Mouse (Mus musculus) intestine, embryonic 15.5 days (tissue): ENCODE results near the gene Prim2. TPM values are rescaled to one million over a fixed set of nuclear protein-coding genes. Genes with fewer than 3 reads are reported as not detected.

Experiments
- ATAC-seq: fragments of 200-750 bp; cut with Nextera tagmentation; 2 replicates; pipeline ENCODE4 v1.8.0; 2017; ENCODE audit warnings: moderate TSS enrichment, moderate library complexity
- H3K27ac ChIP-seq: fragments of 300-500 bp; sonication (generic); 2 replicates; pipeline ENCODE4 v1.5.1; 2015; ENCODE audit warnings: mild to moderate bottlenecking, inconsistent platforms
- H3K27me3 ChIP-seq: fragments of 300-500 bp; sonication (generic); replicated peaks from 2 replicates; pipeline ENCODE4 v1.6.1; 2015; ENCODE audit warnings: inconsistent platforms
- H3K36me3 ChIP-seq: fragments of 300-500 bp; sonication (generic); 2 replicates; pipeline ENCODE4 v1.6.1; 2015; ENCODE audit warnings: inconsistent platforms
- H3K4me1 ChIP-seq: fragments of 300-500 bp; sonication (generic); replicated peaks from 2 replicates; pipeline ENCODE4 v1.6.1; 2015; ENCODE audit warnings: inconsistent platforms
- H3K4me2 ChIP-seq: fragments of 300-500 bp; sonication (generic); replicated peaks from 2 replicates; pipeline ENCODE4 v1.6.1; 2015; ENCODE audit warnings: mild to moderate bottlenecking, inconsistent platforms
- H3K4me3 ChIP-seq: fragments of 300-500 bp; sonication (generic); replicated peaks from 2 replicates; pipeline ENCODE4 v1.5.1; 2015; ENCODE audit warnings: inconsistent platforms
- H3K9ac ChIP-seq: fragments of 300-500 bp; sonication (generic); 2 replicates; pipeline ENCODE4 v1.6.1; 2015; ENCODE audit warnings: inconsistent platforms
- H3K9me3 ChIP-seq: fragments of 300-500 bp; sonication (generic); 2 replicates; pipeline ENCODE4 v1.6.1; 2016; ENCODE audit warnings: inconsistent platforms
- WGBS: fragments of 180-500 bp; shearing (Covaris S2); methylation state at CpG from one replicate; pipeline ENCODE4 v1.1.7; 2015; 5-methylcytosine and 5-hydroxymethylcytosine counted together
- polyA plus RNA-seq: library from polyadenylated mRNA; unstranded; fragments of >200 nt; fragmentation: Nextera tagmentation; extraction: Ambion mirVana; gene quantifications from 2 replicates; pipeline ENCODE4 v1.2.1, GENCODE M21; 2015

Prim2 gene
- polyA plus RNA-seq, 1 experiment from 2014 or later = 30.8 TPM

DNA sequence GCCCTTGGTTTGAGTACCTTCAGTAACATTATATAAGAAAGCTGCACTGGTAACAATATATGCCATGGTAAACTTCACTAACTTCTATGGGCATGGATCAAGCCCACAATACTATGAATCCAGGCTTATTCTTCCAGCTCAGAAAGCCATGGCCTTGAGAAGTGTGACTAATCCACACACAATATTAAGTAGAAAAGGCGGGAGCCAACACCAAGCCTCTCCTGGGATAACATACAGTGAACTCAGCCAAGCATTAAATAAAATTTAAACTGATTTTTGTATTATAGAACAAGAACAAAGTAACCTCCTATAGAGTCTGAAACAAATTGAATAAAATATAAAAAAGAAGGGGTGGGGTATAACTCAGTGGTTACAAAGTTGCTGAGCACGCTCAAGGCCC is 74.6 kb downstream of the Prim2 start:
- WGBS = 89% methylated on average over 2 of the region's 2 CpGs
- Histone ChIP-seq H3K4me1 (no peaks in the 10 kb centered on the region), H3K36me3 (no peaks in the 10 kb centered on the region), H3K4me3 (no peak overlapping the region), H3K4me2 (no peak overlapping the region), H3K9me3 (no peaks in the 10 kb centered on the region), H3K27me3 (no peaks in the 10 kb centered on the region), H3K9ac (no peak overlapping the region), H3K27ac (no peak overlapping the region)
- no peak for ATAC-seq

DNA sequence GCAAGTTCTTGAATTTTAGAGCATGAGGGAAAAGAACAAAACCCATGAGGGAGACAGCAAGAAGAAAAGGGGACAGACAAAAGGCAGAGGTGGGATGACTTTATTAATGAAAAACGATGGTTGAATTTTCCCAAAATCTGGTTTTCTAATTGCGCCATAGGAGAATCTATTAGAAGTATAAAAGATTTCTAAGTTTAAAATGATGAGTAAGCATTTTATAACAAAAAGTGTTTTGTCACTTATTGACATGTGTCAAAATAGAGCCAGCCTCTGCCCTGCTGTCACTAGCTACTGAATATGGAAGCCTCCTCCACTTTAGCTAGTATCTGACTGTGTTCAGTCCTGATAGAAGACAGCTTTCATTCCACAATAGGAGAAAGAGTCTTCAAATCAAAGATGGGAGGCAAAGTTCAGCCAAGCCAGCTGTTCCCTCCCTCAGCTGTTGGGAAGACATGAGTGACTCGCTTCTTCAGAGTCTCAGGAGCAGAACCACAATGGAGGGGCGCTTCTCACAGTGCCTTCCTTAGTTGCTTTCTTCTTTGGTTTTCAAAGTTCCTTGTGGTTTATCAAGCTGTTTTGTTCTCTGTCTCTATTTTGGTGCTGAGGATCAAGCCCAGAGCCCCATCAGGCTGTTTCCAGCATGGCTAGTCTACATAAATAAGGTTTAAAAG is 75.7 kb downstream of the Prim2 start:
- Histone ChIP-seq H3K27ac (no peak overlapping the region), H3K4me1 (no peaks in the 10 kb centered on the region), H3K36me3 (no peaks in the 10 kb centered on the region), H3K4me2 (no peak overlapping the region), H3K4me3 (no peak overlapping the region), H3K27me3 (no peaks in the 10 kb centered on the region), H3K9ac (no peak overlapping the region), H3K9me3 (no peaks in the 10 kb centered on the region)
- ATAC-seq = no peak
- WGBS = 91% methylated on average over 4 of the region's 4 CpGs

DNA sequence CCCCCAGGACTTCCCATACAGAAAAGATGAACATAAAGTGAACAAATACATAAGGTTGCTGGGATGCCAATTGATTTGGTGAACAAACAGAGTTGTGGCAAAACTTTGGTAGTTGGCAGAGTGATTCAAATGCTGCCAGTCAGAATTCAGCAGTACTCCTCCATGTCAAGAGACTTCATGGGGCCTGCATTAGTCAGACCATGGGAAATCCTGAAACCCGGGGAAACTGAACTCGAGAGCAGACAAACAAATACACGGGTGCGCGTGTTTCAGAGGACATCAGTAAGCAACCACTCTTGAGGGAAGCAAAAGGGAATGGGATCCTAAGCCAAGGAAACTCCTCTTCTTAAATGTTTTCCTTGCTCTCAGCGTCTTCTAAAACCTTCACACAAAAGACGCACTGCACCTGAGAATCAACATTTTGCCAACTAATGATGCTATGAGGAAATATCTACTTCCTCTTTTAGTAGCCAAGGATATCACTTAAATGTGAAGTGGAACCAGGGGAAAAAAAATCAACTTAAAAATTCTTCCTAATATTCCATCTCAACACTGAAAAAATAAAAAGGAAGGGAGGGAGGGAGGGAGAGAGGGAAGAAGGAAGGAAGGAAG is 77.5 kb downstream of the Prim2 start:
- WGBS = 90% methylated on average over 7 of the region's 7 CpGs
- no peaks in the 10 kb centered on the region for H3K36me3 ChIP-seq

DNA sequence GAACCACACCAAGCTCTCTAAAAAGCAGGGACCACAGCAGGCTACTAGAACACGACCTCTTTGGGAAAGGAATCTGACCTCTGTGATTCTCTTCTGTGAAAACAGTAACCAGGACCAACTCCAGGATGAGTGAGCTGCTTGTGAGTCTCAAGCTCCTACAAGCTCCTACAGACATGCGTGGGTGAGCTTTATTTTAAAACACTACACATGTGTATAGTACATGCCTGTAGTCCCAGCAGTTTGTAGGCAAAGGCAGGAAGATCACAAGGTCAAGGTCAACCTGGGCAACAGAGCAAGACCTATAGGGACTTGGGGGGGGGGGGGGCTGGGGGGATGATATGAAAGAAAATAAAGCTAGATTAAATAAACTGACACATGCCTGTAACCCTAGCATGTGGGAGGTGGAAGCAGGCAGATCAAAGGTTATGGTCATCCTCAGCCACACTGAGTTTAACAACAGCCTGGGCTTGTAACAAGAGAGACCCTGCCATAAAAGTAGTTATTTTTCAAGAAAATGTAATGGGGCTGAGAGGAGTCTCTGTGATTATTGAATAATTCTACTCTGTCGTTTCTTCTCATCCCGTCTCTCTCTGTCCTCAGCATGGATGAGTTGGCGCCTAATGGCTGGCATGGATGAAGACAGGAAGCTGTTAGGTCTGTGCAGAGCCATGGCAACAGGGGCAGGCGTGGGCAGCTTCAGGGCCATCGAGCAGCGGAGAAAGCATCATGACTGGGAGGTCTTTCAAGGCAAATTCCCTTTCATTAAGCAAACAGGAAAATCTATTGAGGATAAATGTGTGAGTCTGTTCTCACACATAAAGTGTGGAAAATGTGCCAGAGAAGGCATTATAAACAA is 78.8 kb downstream of the Prim2 start:
- H3K4me3 ChIP-seq = no peak overlapping the region
- no peaks in the 10 kb centered on the region for H3K36me3 ChIP-seq
- no peak for ATAC-seq
- H3K4me1 ChIP-seq = no peaks in the 10 kb centered on the region
- no peak overlapping the region for H3K4me2 ChIP-seq
- no peaks in the 10 kb centered on the region for H3K9me3 ChIP-seq
- no peak overlapping the region for H3K27ac ChIP-seq
- H3K27me3 ChIP-seq = no peaks in the 10 kb centered on the region
- 72% methylated on average over 8 of the region's 8 CpGs for WGBS
- no peak overlapping the region for H3K9ac ChIP-seq

More for the DNA sequence above, 77.5 kb downstream of the Prim2 start:
- H3K4me3 ChIP-seq = no peak overlapping the region
- no peak overlapping the region for H3K4me2 ChIP-seq
- no peaks in the 10 kb centered on the region for H3K27me3 ChIP-seq
- no peak for ATAC-seq
- H3K9ac ChIP-seq = no peak overlapping the region
- H3K9me3 ChIP-seq = no peaks in the 10 kb centered on the region
- H3K27ac ChIP-seq = no peak overlapping the region
- no peaks in the 10 kb centered on the region for H3K4me1 ChIP-seq

DNA sequence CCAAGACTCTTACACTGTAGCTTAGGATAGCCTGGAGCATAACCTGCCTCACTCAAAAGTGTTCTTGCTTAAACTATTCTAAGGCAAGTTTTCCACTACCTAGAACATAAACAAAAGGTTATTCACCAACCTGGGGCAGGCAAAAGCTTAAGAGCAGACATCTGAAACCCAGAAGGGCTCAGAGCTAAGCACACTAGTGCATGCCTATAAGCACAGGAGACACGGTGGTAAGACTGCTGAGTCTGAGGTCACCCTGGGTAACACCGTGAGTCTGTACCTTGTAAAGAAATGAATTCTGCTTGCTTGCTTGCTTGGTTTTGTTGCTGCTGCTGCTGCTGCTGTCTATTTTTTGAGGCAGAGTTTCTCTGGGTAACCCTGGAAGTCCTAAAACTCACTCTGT is 80.1 kb downstream of the Prim2 start:
- Histone ChIP-seq H3K4me1 (no peaks in the 10 kb centered on the region), H3K4me2 (no peak overlapping the region), H3K27me3 (no peaks in the 10 kb centered on the region), H3K9ac (no peak overlapping the region), H3K4me3 (no peak overlapping the region), H3K36me3 (no peaks in the 10 kb centered on the region), H3K27ac (no peak overlapping the region), H3K9me3 (no peaks in the 10 kb centered on the region)
- no peak for ATAC-seq
- WGBS = 52% methylated on average over 2 of the region's 2 CpGs

DNA sequence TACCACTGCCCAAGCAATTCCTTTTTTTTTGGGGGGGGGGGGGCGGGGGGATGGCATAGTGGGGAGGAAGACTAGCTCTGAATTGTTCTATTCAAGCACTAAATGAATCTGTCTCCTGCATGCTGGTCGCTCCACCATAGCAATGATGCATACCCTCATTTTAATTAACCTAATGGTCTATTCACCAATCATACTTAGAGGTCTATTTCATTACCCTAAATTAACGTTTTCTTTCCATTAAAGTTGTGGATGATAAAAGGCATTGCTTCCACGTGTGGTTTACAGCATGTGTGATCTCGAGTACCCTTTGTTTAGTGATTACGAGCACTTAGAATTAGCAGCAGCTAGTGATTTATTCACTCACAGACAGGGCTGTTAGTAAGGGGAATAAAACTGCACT is 81.0 kb downstream of the Prim2 start:
- Histone ChIP-seq H3K4me3 (no peak overlapping the region), H3K36me3 (no peaks in the 10 kb centered on the region), H3K9me3 (no peaks in the 10 kb centered on the region), H3K27me3 (no peaks in the 10 kb centered on the region), H3K4me2 (no peak overlapping the region), H3K9ac (no peak overlapping the region), H3K27ac (no peak overlapping the region), H3K4me1 (no peaks in the 10 kb centered on the region)
- 57% methylated on average over 6 of the region's 6 CpGs for WGBS
- ATAC-seq = no peak

DNA sequence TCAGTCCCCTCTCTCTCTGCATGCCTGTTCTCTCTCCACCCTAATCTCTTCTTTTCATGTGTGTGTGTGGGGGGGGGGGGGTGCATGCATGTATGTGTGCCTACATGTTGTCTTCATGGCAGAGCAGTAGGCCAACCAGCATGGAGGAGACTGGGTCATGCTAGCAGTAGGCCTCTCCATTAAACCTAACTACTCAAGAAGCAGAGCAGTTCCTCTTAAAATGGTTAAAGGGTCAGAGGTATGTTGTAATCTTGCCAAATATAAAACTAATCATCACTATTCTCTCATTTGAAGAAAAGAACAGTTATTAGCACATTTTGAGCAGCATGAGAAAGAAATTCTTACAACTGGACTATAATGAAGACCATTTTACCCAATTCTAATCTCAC is 85.0 kb downstream of the Prim2 start:
- no peak overlapping the region for H3K9ac ChIP-seq
- no peaks in the 10 kb centered on the region for H3K27me3 ChIP-seq
- no peak for ATAC-seq
- no peaks in the 10 kb centered on the region for H3K36me3 ChIP-seq
- no peaks in the 10 kb centered on the region for H3K9me3 ChIP-seq
- H3K4me1 ChIP-seq = peaks cover 4% of the 10 kb centered on the region; the same call in 1 of the 2 replicates
- H3K4me2 ChIP-seq = no peak overlapping the region
- H3K4me3 ChIP-seq = no peak overlapping the region
- no peak overlapping the region for H3K27ac ChIP-seq

DNA sequence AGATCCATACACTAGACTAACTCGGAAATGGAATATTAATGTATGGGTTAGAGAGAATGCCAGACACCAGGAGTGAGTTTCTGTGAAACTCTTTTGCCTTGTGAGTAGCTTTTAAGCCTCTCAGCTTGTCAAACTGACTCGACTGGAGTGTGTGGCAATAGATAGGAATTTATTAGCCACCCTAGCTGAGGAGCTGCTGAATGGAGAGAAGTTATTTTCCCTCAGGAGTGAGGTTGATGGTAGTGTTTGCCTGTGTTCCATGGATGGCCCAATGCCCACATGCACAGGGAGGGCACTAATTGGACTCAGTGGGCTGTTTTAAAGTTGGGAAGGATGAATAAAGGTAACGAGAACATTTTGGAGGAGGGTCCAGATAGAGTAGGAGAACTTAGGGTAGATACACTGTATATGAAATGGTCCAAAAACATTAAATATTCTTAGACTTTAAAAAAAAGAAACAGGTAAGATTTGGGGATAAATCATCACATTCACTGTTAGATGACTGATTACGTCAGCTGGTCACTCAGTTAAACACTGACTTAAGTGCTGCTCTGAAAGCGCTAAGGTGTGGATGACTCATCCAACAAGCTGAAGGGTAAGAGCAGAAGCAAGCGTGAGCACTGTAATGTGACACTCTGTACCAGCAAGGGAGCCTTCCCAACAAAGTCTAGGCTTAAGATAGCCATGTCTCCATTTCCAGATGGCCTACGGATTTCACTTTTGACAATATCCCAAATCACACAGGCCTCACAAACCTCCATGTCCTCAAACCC is 85.6 kb downstream of the Prim2 start:
- ATAC-seq = peak; percentile 50; the same call in 1 of the 2 replicates
- Histone ChIP-seq H3K9me3 (no peaks in the 10 kb centered on the region), H3K9ac (no peak overlapping the region), H3K4me1 (peaks cover 4% of the 10 kb centered on the region; the same call in 1 of the 2 replicates), H3K4me3 (no peak overlapping the region), H3K36me3 (no peaks in the 10 kb centered on the region), H3K27ac (no peak overlapping the region), H3K27me3 (no peaks in the 10 kb centered on the region), H3K4me2 (no peak overlapping the region)
- WGBS = 75% methylated on average over 7 of the region's 7 CpGs

DNA sequence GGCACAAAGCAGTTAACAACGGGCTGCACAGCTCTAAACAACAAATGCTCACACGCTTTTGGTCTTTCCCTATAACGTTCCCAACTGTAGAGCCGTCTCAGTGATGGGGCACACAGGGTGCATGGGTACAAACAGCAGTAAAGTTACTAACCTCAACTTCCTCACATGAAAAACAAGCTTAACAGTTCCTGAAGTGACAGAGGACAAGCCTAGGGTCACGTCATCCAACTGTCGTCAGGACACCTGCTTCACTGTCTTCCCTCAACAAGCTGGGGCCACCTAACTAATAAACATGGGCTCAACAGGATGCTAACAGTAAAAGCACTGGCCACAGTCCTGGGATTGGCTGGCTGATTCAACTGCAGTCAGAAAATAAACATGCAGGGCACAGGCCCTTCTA is 91.0 kb downstream of the Prim2 start:
- Histone ChIP-seq H3K36me3 (no peaks in the 10 kb centered on the region), H3K27ac (no peak overlapping the region)
- WGBS = 69% methylated on average over 6 of the region's 6 CpGs

DNA sequence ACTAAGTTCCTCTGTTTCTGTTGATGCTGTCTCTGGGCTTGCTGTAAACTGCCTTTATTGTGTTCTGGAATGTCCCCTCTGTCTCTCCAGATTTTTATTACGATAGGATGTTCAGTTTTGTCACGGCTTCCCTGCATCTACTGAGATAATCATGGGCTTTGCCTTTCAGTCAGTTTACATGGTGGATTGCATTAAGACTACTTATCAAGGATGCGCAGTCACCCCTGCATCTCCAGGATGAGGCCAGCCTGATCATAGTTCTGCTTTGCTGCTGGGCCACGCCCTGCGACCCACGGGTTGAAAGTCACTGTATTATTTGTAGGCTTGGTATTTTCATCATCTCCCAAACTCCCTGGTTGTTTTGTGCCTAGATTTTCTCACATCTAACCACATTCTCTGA is 95.1 kb downstream of the Prim2 start:
- no peaks in the 10 kb centered on the region for H3K36me3 ChIP-seq
- no peaks in the 10 kb centered on the region for H3K9me3 ChIP-seq
- no peak overlapping the region for H3K4me3 ChIP-seq
- H3K4me2 ChIP-seq = no peak overlapping the region
- no peak overlapping the region for H3K27ac ChIP-seq
- no peaks in the 10 kb centered on the region for H3K4me1 ChIP-seq
- no peak overlapping the region for H3K9ac ChIP-seq
- peak; percentile 67; the same call in 1 of the 2 replicates for ATAC-seq
- H3K27me3 ChIP-seq = no peaks in the 10 kb centered on the region
- 91% methylated on average over 6 of the region's 6 CpGs for WGBS

More for the DNA sequence above, 91.0 kb downstream of the Prim2 start:
- H3K9me3 ChIP-seq = no peaks in the 10 kb centered on the region
- no peak for ATAC-seq
- no peak overlapping the region for H3K9ac ChIP-seq
- peaks cover 4% of the 10 kb centered on the region; the same call in 1 of the 2 replicates for H3K4me1 ChIP-seq
- H3K4me2 ChIP-seq = no peak overlapping the region
- no peak overlapping the region for H3K4me3 ChIP-seq
- H3K27me3 ChIP-seq = no peaks in the 10 kb centered on the region

DNA sequence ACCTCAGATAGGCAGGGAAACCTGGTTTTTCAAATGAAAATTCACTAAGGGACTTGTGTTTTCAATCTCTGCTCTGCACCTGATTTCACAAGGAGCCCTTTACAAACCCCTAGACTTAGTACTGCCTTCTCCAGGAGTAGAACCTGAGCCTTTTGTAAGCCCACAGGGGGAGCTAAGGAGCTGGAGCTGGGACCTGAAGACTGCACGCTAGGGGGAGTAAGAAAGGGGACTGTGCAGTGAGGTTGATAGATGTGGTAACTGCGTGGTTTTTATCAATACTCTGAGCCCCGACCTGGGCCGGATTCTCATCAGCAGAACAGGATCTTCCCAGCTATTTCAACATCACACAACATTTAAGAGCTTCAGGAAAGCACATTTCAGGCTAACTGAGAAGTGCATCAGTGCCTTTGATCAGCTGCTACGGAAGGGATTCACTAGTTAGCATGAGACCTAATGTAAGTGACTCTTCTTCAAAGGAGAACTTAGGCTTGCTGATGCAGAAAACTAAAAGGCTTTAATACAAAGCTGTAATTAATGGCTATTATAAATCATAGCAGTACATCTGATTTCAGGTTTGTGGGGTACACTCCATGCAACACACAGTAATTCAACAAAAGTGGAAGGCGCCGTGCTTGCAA is 103.7 kb downstream of the Prim2 start:
- H3K4me2 ChIP-seq = no peak overlapping the region
- WGBS = 58% methylated on average over 7 of the region's 7 CpGs
- no peak overlapping the region for H3K9ac ChIP-seq
- no peak overlapping the region for H3K4me3 ChIP-seq
- no peaks in the 10 kb centered on the region for H3K9me3 ChIP-seq
- ATAC-seq = no peak
- H3K36me3 ChIP-seq = no peaks in the 10 kb centered on the region
- no peak overlapping the region for H3K27ac ChIP-seq
- no peaks in the 10 kb centered on the region for H3K27me3 ChIP-seq
- no peaks in the 10 kb centered on the region for H3K4me1 ChIP-seq

DNA sequence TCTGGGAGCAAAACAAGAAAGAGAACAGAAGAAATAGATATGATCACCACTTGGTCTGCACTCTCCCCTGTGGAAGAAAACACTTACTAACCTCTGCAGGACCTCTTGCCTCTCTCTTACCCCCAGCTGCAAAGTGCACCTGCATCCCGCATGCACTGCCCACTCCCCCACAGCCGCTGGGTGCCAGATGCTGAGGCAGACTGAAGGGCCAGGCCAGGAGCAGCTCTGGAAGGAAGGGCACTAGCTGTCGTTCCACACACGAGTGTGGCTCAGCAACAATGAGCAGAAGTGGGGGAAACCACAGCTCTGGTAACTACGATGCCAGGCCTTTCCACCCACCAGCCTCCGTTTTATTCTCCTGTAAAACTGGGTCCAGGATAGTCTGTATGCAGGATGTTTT is 105.6 kb downstream of the Prim2 start:
- Histone ChIP-seq H3K4me2 (no peak overlapping the region), H3K9ac (no peak overlapping the region), H3K36me3 (no peaks in the 10 kb centered on the region), H3K4me3 (no peak overlapping the region), H3K9me3 (no peaks in the 10 kb centered on the region), H3K4me1 (no peaks in the 10 kb centered on the region), H3K27me3 (no peaks in the 10 kb centered on the region), H3K27ac (no peak overlapping the region)
- ATAC-seq = no peak
- WGBS = 68% methylated on average over 6 of the region's 6 CpGs
